Mouse (Mus musculus): Measurements from ENCODE around the gene Pou2f1. TPM values are rescaled to one million over a fixed set of nuclear protein-coding genes. Genes with fewer than 3 reads are reported as not detected.
"Not testable (repeated sequence)": the region's sequence is repeated elsewhere in the genome, so short reads cannot be mapped to it uniquely, and the experiment has no call there.

Pou2f1 gene
- total and polyA plus RNA-seq, 3 experiments: 16.0 to 57.1 (median 17.3) TPM

- DNase-seq (ENCODE audit: low spot score) (peak; percentile 19), ATAC-seq (ENCODE audit: extremely low read depth, insufficient number of reproducible peaks, low FRiP score, poor library complexity, severe bottlenecking) (no peak)
- H3K4me1 ChIP-seq (ENCODE audit: insufficient read depth, low read depth, low read length): peaks cover 44% of the 10 kb centered on the region
- no peak for TF ChIP-seq TAL1 (conservative IDR thresholded peaks at IDR 0.05; ENCODE audit: low read depth, low read length)
- no peak for TF ChIP-seq GATA2 (IDR thresholded peaks at IDR 0.05; ENCODE audit: borderline replicate concordance, low read depth, low read length)
- no peak for TF ChIP-seq POLR2AphosphoS5 (IDR thresholded peaks at IDR 0.05; ENCODE audit: insufficient replicate concordance, low read depth, low read length)
- TF ChIP-seq CTCF (IDR thresholded peaks at IDR 0.05; ENCODE audit: low read depth, low read length): no peak
- no peak for TF ChIP-seq GATA1 (IDR thresholded peaks at IDR 0.05; ENCODE audit: borderline replicate concordance, low read length)
- peak overlapping the region; percentile 91 for H3K4me3 ChIP-seq (ENCODE audit: low read depth, low read length)
- H3K36me3 ChIP-seq (replicated peaks): no peaks in the 10 kb centered on the region
- no peaks in the 10 kb centered on the region for H3K27me3 ChIP-seq (ENCODE audit: insufficient read depth, low read length)
- H3K9me3 ChIP-seq (replicated peaks): no peaks in the 10 kb centered on the region
Observed at GRCm38 (mm10) chr1:166000601-166001120, 1.8 kb downstream of the Pou2f1 start.

DNA sequence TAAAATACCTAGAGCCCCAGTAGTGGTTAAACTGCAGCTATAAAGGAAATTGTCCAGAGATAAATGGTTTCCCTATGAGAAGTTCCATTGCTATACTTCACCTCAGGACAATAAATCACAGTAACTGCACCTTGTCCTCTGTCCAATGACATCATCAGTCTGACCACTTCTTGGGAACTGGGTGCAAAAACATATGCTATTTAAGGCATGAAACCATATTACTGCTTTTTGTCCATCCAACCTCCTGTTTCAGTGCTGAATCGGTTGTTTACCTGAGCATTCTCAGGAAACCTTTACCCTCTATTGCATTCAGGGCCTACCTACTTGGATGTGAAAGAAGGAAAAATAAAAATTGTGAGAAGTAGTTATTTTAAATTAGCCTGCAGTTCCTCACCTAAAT lies 2.8 kb downstream of the Pou2f1 start:
- H3K9me3 ChIP-seq (replicated peaks): no peaks in the 10 kb centered on the region
- TF ChIP-seq CTCF (IDR thresholded peaks at IDR 0.05; ENCODE audit: low read depth, low read length): no peak
- TF ChIP-seq GATA2 (IDR thresholded peaks at IDR 0.05; ENCODE audit: borderline replicate concordance, low read depth, low read length): no peak
- no peak for TF ChIP-seq TAL1 (conservative IDR thresholded peaks at IDR 0.05; ENCODE audit: low read depth, low read length)
- TF ChIP-seq POLR2AphosphoS5 (IDR thresholded peaks at IDR 0.05; ENCODE audit: insufficient replicate concordance, low read depth, low read length): no peak
- TF ChIP-seq GATA1 (IDR thresholded peaks at IDR 0.05; ENCODE audit: borderline replicate concordance, low read length): no peak
- no peak overlapping the region for H3K4me3 ChIP-seq (ENCODE audit: low read depth, low read length)
- no peak for DNase-seq (ENCODE audit: low spot score)
- peaks cover 50% of the 10 kb centered on the region for H3K4me1 ChIP-seq (ENCODE audit: insufficient read depth, low read depth, low read length)
- ATAC-seq (ENCODE audit: extremely low read depth, insufficient number of reproducible peaks, low FRiP score, poor library complexity, severe bottlenecking): no peak
- no peaks in the 10 kb centered on the region for H3K27me3 ChIP-seq (ENCODE audit: insufficient read depth, low read length)
- no peaks in the 10 kb centered on the region for H3K36me3 ChIP-seq (replicated peaks)

- H3K4me1 ChIP-seq (ENCODE audit: insufficient read depth, low read depth, low read length): peaks cover 66% of the 10 kb centered on the region
- H3K36me3 ChIP-seq (replicated peaks): no peaks in the 10 kb centered on the region
- TF ChIP-seq TAL1 (conservative IDR thresholded peaks at IDR 0.05; ENCODE audit: low read depth, low read length) (no peak), GATA2 (IDR thresholded peaks at IDR 0.05; ENCODE audit: borderline replicate concordance, low read depth, low read length) (no peak), POLR2AphosphoS5 (IDR thresholded peaks at IDR 0.05; ENCODE audit: insufficient replicate concordance, low read depth, low read length) (no peak), GATA1 (IDR thresholded peaks at IDR 0.05; ENCODE audit: borderline replicate concordance, low read length) (no peak), CTCF (IDR thresholded peaks at IDR 0.05; ENCODE audit: low read depth, low read length) (no peak)
- no peaks in the 10 kb centered on the region for H3K9me3 ChIP-seq (replicated peaks)
- H3K27me3 ChIP-seq (ENCODE audit: insufficient read depth, low read length): no peaks in the 10 kb centered on the region
- ATAC-seq (ENCODE audit: extremely low read depth, insufficient number of reproducible peaks, low FRiP score, poor library complexity, severe bottlenecking) (no peak), DNase-seq (ENCODE audit: low spot score) (no peak)
- no peak overlapping the region for H3K4me3 ChIP-seq (ENCODE audit: low read depth, low read length)
Observed at GRCm38 (mm10) chr1:165995661-165996055, 6.8 kb downstream of the Pou2f1 start.

- H3K9me3 ChIP-seq (replicated peaks); DNase-seq (ENCODE audit: low spot score); H3K36me3 ChIP-seq (replicated peaks); H3K27me3 ChIP-seq (ENCODE audit: insufficient read depth, low read length); H3K4me3 ChIP-seq (ENCODE audit: low read depth, low read length); ATAC-seq (ENCODE audit: extremely low read depth, insufficient number of reproducible peaks, low FRiP score, poor library complexity, severe bottlenecking): not testable (repeated sequence)
- peaks cover 64% of the 10 kb centered on the region for H3K4me1 ChIP-seq (ENCODE audit: insufficient read depth, low read depth, low read length)
Observed at GRCm38 (mm10) chr1:165995011-165995660, 7.3 kb downstream of the Pou2f1 start.

- Histone ChIP-seq H3K4me1 (ENCODE audit: insufficient read depth, low read depth, low read length) (peaks cover 59% of the 10 kb centered on the region), H3K9me3 (replicated peaks) (no peaks in the 10 kb centered on the region), H3K27me3 (ENCODE audit: insufficient read depth, low read length) (no peaks in the 10 kb centered on the region), H3K4me3 (ENCODE audit: low read depth, low read length) (no peak overlapping the region), H3K36me3 (replicated peaks) (peaks cover 3% of the 10 kb centered on the region)
- TF ChIP-seq GATA2 (IDR thresholded peaks at IDR 0.05; ENCODE audit: borderline replicate concordance, low read depth, low read length): no peak
- TF ChIP-seq TAL1 (conservative IDR thresholded peaks at IDR 0.05; ENCODE audit: low read depth, low read length): 0 out of 2 replicates have a peak, but pooled peaks have one; percentile 19
- ATAC-seq (ENCODE audit: extremely low read depth, insufficient number of reproducible peaks, low FRiP score, poor library complexity, severe bottlenecking) (peak; percentile 56), DNase-seq (ENCODE audit: low spot score) (no peak)
Observed at GRCm38 (mm10) chr1:165994279-165994678, 8.2 kb downstream of the Pou2f1 start.

DNA sequence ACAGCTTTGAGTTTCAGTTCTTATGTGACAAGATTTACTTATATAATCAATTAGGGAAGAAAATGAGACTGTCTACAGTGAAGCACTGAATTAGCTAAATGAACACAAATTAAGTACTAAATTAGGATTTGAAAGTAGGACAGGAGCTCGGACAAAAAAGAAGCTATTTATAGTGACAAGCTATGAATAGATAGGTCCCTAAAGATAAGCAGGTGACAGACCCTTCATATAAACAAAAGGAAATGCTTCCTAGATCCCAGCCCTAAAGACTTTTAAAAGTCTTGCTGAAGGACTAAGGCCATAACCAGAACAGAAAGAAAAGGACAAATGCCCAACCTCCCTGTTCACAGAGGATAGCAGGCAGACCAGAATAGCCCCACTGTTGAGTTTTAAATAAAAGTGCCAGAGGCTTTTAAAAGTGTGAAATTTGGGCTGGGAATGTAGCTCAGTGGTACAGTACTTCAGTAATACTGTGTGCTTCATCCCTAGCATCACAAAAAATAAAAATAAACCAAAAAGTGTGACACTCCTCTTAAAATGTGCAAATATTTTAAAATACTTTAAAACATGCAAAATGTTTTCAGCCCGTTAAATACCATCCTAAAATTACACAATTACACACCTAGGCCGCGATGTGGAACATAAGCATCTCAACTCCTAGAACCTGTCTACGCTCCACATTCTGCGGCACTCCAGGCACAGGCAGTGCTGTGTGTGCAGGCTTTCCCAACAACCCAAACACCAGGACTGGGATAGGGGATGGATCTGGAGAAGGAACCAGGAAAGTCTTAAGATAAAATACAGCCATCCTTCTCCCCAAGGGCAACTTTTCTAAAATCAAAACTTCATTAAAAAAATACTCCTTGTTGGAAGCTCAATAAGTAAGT lies 9.0 kb downstream of the Pou2f1 start:
- H3K9me3 ChIP-seq (replicated peaks): no peaks in the 10 kb centered on the region
- ATAC-seq (ENCODE audit: extremely low read depth, insufficient number of reproducible peaks, low FRiP score, poor library complexity, severe bottlenecking): no peak
- H3K4me1 ChIP-seq (ENCODE audit: insufficient read depth, low read depth, low read length): peaks cover 59% of the 10 kb centered on the region
- H3K36me3 ChIP-seq (replicated peaks): peaks cover 3% of the 10 kb centered on the region
- TF ChIP-seq TAL1 (conservative IDR thresholded peaks at IDR 0.05; ENCODE audit: low read depth, low read length): no peak
- H3K27me3 ChIP-seq (ENCODE audit: insufficient read depth, low read length): no peaks in the 10 kb centered on the region
- DNase-seq (ENCODE audit: low spot score): no peak
- H3K4me3 ChIP-seq (ENCODE audit: low read depth, low read length): no peak overlapping the region
